Mouse (Mus musculus): ENCODE measurements around the gene Fcna. TPM values are rescaled to one million over a fixed set of nuclear protein-coding genes. Genes with fewer than 3 reads are reported as not detected.

Fcna gene
- total RNA-seq, 2 experiments from 2014 or later: 1.1 to 2.2 TPM

GRCm38 (mm10) chr2:25616398-25616797, 11.4 kb downstream of the Fcna start:
- ATAC-seq (ENCODE audit: poor library complexity, severe bottlenecking): no peak

GRCm38 (mm10) chr2:25608671-25609070, 19.2 kb downstream of the Fcna start:
- peak; percentile 43 for ATAC-seq (ENCODE audit: poor library complexity, severe bottlenecking)

- peak; percentile 96 for ATAC-seq (ENCODE audit: poor library complexity, severe bottlenecking)
These were observed 19.8 kb downstream of the Fcna start, which contains the start of gene Rabl6 for GRCm38 (mm10) chr2:25607761-25608622. TSS of gene Rabl6 (minus strand) at chr2:25608521.

- no peak for ATAC-seq (ENCODE audit: poor library complexity, severe bottlenecking)
These were observed 25.3 kb downstream of the Fcna start for GRCm38 (mm10) chr2:25602526-25602925.

- ATAC-seq (ENCODE audit: poor library complexity, severe bottlenecking): no peak
These were observed 27.8 kb downstream of the Fcna start for GRCm38 (mm10) chr2:25600037-25600436.

- ATAC-seq (ENCODE audit: poor library complexity, severe bottlenecking): no peak
These were observed 29.1 kb downstream of the Fcna start for GRCm38 (mm10) chr2:25598749-25599148.

GRCm38 (mm10) chr2:25596765-25597510, 30.9 kb downstream of the Fcna start:
- ATAC-seq (ENCODE audit: poor library complexity, severe bottlenecking): no peak

GRCm38 (mm10) chr2:25591863-25592262, 36.0 kb downstream of the Fcna start:
- 0 out of 2 replicates have a peak, but pooled peaks have one; percentile 51 for ATAC-seq (ENCODE audit: poor library complexity, severe bottlenecking)

GRCm38 (mm10) chr2:25588227-25588907, 39.5 kb downstream of the Fcna start:
- no peak for ATAC-seq (ENCODE audit: poor library complexity, severe bottlenecking)

- no peak for ATAC-seq (ENCODE audit: poor library complexity, severe bottlenecking)
These were observed 40.5 kb downstream of the Fcna start for GRCm38 (mm10) chr2:25587290-25587689.

- no peak for ATAC-seq (ENCODE audit: poor library complexity, severe bottlenecking)
These were observed 42.2 kb downstream of the Fcna start for GRCm38 (mm10) chr2:25585601-25586000.

GRCm38 (mm10) chr2:25584856-25585255, 43.0 kb downstream of the Fcna start:
- no peak for ATAC-seq (ENCODE audit: poor library complexity, severe bottlenecking)

GRCm38 (mm10) chr2:25584152-25584551, 43.7 kb downstream of the Fcna start:
- no peak for ATAC-seq (ENCODE audit: poor library complexity, severe bottlenecking)

- no peak for ATAC-seq (ENCODE audit: poor library complexity, severe bottlenecking)
These were observed 44.3 kb downstream of the Fcna start for GRCm38 (mm10) chr2:25583571-25583970.

- no peak for ATAC-seq (ENCODE audit: poor library complexity, severe bottlenecking)
These were observed 44.7 kb downstream of the Fcna start for GRCm38 (mm10) chr2:25583120-25583481.

- ATAC-seq (ENCODE audit: poor library complexity, severe bottlenecking): 0 out of 2 replicates have a peak, but pooled peaks have one; percentile 16
These were observed 45.2 kb downstream of the Fcna start for GRCm38 (mm10) chr2:25582466-25583119.

GRCm38 (mm10) chr2:25581901-25582301, 45.9 kb downstream of the Fcna start:
- ATAC-seq (ENCODE audit: poor library complexity, severe bottlenecking): peak; percentile 41

- peak; percentile 82 for ATAC-seq (ENCODE audit: poor library complexity, severe bottlenecking)
These were observed 46.5 kb downstream of the Fcna start, which contains the start of gene Ajm1 for GRCm38 (mm10) chr2:25581294-25581864. TSS of gene Ajm1 (minus strand) at chr2:25581757.

GRCm38 (mm10) chr2:25580621-25581101, 47.2 kb downstream of the Fcna start:
- no peak for ATAC-seq (ENCODE audit: poor library complexity, severe bottlenecking)
